Mouse (Mus musculus) kidney, adult 2 months (tissue): ENCODE results near the gene Med29. TPM values are rescaled to one million over a fixed set of nuclear protein-coding genes. Genes with fewer than 3 reads are reported as not detected.

Experiments
- DNase-seq: peaks from one replicate; pipeline ENCODE4 v3.0.0; 2021
- H3K27ac ChIP-seq: fragments of 200-500 bp; 2 replicates; pipeline ENCODE4 v1.5.1; 2012; ENCODE audit warnings: low read depth, low read length, control low read depth, inconsistent platforms; ENCODE audit not compliant: insufficient read depth
- H3K27me3 ChIP-seq: fragments of 200-500 bp; replicated peaks from 2 replicates; pipeline ENCODE4 v1.6.1; 2012; ENCODE audit warnings: mild to moderate bottlenecking, moderate library complexity, low read length, inconsistent platforms; ENCODE audit not compliant: control insufficient read depth, insufficient read depth
- H3K36me3 ChIP-seq: fragments of 200-500 bp; 2 replicates; pipeline ENCODE4 v1.6.1; 2012; ENCODE audit warnings: mild to moderate bottlenecking, moderate library complexity, low read length, inconsistent platforms; ENCODE audit not compliant: control insufficient read depth, insufficient read depth
- H3K4me1 ChIP-seq: fragments of 200-500 bp; 2 replicates; pipeline ENCODE4 v1.6.1; 2011; ENCODE audit warnings: low read length; ENCODE audit not compliant: control insufficient read depth, insufficient read depth
- H3K4me3 ChIP-seq: fragments of 200-500 bp; 2 replicates; pipeline ENCODE4 v1.5.1; 2011; ENCODE audit warnings: mild to moderate bottlenecking, low read depth, low read length, control low read depth; ENCODE audit not compliant: insufficient read depth
- CTCF ChIP-seq: fragments of 200-500 bp; conservative IDR thresholded peaks from 2 replicates; pipeline ENCODE4 v1.5.1; 2011; ENCODE audit warnings: low read depth, mild to moderate bottlenecking, control low read depth, low read length, moderate library complexity, mixed read lengths; ENCODE audit not compliant: insufficient read depth, insufficient read length
- POLR2A ChIP-seq: fragments of 200-500 bp; IDR thresholded peaks from one replicate; pipeline ENCODE4 v1.6.1; 2011; ENCODE audit warnings: low read depth, low read length, control low read depth
- WGBS: fragments of 180-500 bp; shearing (Covaris S2); methylation state at CpG from one replicate; pipeline ENCODE4 v1.1.7; 2018; 5-methylcytosine and 5-hydroxymethylcytosine counted together
- polyA plus RNA-seq: library from polyadenylated mRNA; depleted of rRNA; stranded (reverse); fragments of >200 nt; gene quantifications from 2 replicates; pipeline ENCODE4 v1.2.3, GENCODE M21; 2012

The Med29 gene
- polyA plus RNA-seq, 1 experiment, result 71.9 TPM

- Histone ChIP-seq H3K27ac (peak overlapping the region; percentile 99), H3K4me3 (peak overlapping the region; percentile 28), H3K36me3 (peaks cover 8% of the 10 kb centered on the region), H3K4me1 (peaks cover 14% of the 10 kb centered on the region; the same call in 1 of the 2 replicates), H3K27me3 (no peaks in the 10 kb centered on the region)
- WGBS, result under 1% methylated on average over 30 of the region's 30 CpGs
- TF ChIP-seq CTCF (0 out of 2 replicates have a peak, but pooled peaks have one; percentile 11), POLR2A (peak; percentile 88)
- DNase-seq, result peak; percentile 97
These were observed 16.3 kb downstream of the Med29 start for GRCm38 (mm10) chr7:28376011-28376771.

- Histone ChIP-seq H3K36me3 (peaks cover 8% of the 10 kb centered on the region), H3K27ac (peak overlapping the region; percentile 100), H3K4me1 (peaks cover 9% of the 10 kb centered on the region; the same call in 1 of the 2 replicates), H3K27me3 (no peaks in the 10 kb centered on the region), H3K4me3 (peak overlapping the region; percentile 28)
- peak; percentile 95 for DNase-seq
- WGBS, result under 1% methylated on average over 35 of the region's 36 CpGs
- TF ChIP-seq POLR2A (peak; percentile 69), CTCF (no peak)
These were observed 17.2 kb downstream of the Med29 start for GRCm38 (mm10) chr7:28375176-28375921.

GRCm38 (mm10) chr7:28374647-28375046 is 17.9 kb downstream of the Med29 start:
- TF ChIP-seq POLR2A (no peak), CTCF (no peak)
- no peak for DNase-seq
- H3K4me1 ChIP-seq, result peaks cover 7% of the 10 kb centered on the region; the same call in 1 of the 2 replicates
- H3K36me3 ChIP-seq, result peaks cover 8% of the 10 kb centered on the region
- no peak overlapping the region for H3K4me3 ChIP-seq
- 61% methylated on average over 10 of the region's 10 CpGs for WGBS
- peak overlapping the region; percentile 8; the same call in 1 of the 2 replicates for H3K27ac ChIP-seq
- H3K27me3 ChIP-seq, result no peaks in the 10 kb centered on the region

- Histone ChIP-seq H3K4me1 (peaks cover 5% of the 10 kb centered on the region; the same call in 1 of the 2 replicates), H3K36me3 (peaks cover 8% of the 10 kb centered on the region), H3K27me3 (no peaks in the 10 kb centered on the region), H3K4me3 (no peak overlapping the region), H3K27ac (no peak overlapping the region)
- TF ChIP-seq POLR2A, result no peak
- TF ChIP-seq CTCF, result no peak
- DNase-seq, result peak; percentile 33
- WGBS, result 62% methylated on average over 7 of the region's 7 CpGs
These were observed 18.5 kb downstream of the Med29 start for GRCm38 (mm10) chr7:28373891-28374495.

GRCm38 (mm10) chr7:28373131-28373581 is 19.4 kb downstream of the Med29 start:
- WGBS, result under 1% methylated on average over 9 of the region's 9 CpGs
- H3K27me3 ChIP-seq, result no peaks in the 10 kb centered on the region
- H3K4me3 ChIP-seq, result peak overlapping the region; percentile 42
- TF ChIP-seq CTCF (peak; percentile 21; the same call in 1 of the 2 replicates), POLR2A (no peak)
- H3K36me3 ChIP-seq, result peaks cover 8% of the 10 kb centered on the region
- peak overlapping the region; percentile 68 for H3K27ac ChIP-seq
- peaks cover 5% of the 10 kb centered on the region; the same call in 1 of the 2 replicates for H3K4me1 ChIP-seq
- DNase-seq, result peak; percentile 91

- Histone ChIP-seq H3K27me3 (no peaks in the 10 kb centered on the region), H3K27ac (peak within 1 kb of the TSS; percentile 68), H3K4me1 (peaks cover 5% of the 10 kb centered on the region; the same call in 1 of the 2 replicates), H3K36me3 (peaks cover 3% of the 10 kb centered on the region; the same call in 1 of the 2 replicates), H3K4me3 (peak within 1 kb of the TSS; percentile 54)
- WGBS, result under 1% methylated on average over 66 of the region's 66 CpGs
- TF ChIP-seq POLR2A (peak; percentile 44), CTCF (peak; percentile 34; the same call in 1 of the 2 replicates)
- peak; percentile 100 for DNase-seq
These were observed 20.0 kb downstream of the Med29 start, which contains the start of gene Plekhg2 for GRCm38 (mm10) chr7:28372251-28373108. Plekhg2 (minus strand) TSS chr7:28372599.
